Mouse (Mus musculus): ENCODE results near the gene Phlpp2. TPM values are rescaled to one million over a fixed set of nuclear protein-coding genes. Genes with fewer than 3 reads are reported as not detected.

Gene Phlpp2
- polyA plus RNA-seq, 1 experiment from 2014 or later: 2.3 TPM

DNA sequence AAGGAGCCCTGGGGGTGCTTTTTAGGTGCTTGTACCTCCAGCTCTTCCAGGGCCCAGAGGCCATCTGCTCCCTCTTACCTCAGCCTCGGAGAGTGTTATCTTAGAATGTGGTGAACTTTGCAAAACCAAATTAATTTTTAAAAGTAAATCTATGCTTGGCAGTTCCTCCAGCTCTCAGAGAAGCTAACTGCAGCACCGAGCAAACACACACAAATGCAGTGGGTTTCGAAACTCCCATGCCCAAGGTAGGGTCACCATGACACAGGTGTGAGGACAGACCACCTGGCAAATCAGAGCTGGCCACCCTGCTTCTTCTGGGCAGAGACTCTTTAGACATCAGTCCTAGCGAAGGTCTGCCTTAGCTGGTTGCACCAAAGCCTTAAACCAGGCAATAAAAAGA lies 104.6 kb downstream of the Phlpp2 start:
- WGBS: 70% methylated on average over 4 of the region's 4 CpGs
- H3K36me3 ChIP-seq: no peaks in the 10 kb centered on the region

GRCm38 (mm10) chr8:109979339-109979738 lies 111.0 kb downstream of the Phlpp2 start:
- ATAC-seq (ENCODE audit: borderline replicate concordance, extremely low read depth, low FRiP score, low TSS enrichment): no peak
- 55% methylated on average over 6 of the region's 6 CpGs for WGBS

More for the DNA sequence above, 104.6 kb downstream of the Phlpp2 start:
- Histone ChIP-seq H3K27me3 (peaks cover 23% of the 10 kb centered on the region), H3K9ac (no peak overlapping the region), H3K27ac (no peak overlapping the region), H3K4me1 (no peaks in the 10 kb centered on the region), H3K9me3 (no peaks in the 10 kb centered on the region), H3K4me2 (no peak overlapping the region), H3K4me3 (no peak overlapping the region)
- no peak for ATAC-seq (ENCODE audit: borderline replicate concordance, extremely low read depth, low FRiP score, low TSS enrichment)

DNA sequence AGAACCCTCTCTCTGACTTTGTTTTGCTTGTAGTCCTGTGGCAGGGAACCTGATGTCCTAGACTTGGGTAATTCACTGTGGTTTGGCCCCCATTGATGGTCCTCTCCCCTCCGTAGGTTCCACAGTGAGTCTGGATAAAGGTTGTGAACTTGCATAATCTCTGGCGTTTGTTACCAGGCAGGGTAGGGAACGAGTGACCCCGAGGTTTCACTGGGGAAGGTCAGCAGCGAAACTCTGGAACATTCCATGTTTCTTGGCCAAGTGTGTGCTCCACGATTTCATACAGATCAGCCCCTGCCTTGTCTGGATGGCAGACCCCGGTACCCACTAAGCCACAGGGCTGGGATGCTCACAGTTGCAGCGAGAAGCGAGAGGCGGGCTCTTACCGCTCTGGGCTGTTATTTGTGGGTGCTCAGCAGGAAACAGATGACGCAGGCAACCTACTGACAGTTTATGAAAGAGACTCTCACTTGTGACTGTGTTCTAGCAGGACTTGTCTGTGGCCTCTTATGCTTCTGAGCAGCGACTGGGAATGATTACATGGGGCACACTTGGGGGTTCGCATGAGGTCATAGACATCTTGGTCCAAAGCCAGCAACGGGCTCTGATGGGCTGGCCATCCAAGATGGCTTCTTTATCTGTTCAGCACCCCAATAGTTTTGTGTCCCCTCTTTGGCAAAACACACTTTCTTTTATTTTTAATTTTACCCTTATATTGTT lies 114.2 kb downstream of the Phlpp2 start:
- H3K27me3 ChIP-seq: no peaks in the 10 kb centered on the region

More at GRCm38 (mm10) chr8:109979339-109979738, 111.0 kb downstream of the Phlpp2 start:
- Histone ChIP-seq H3K36me3 (no peaks in the 10 kb centered on the region), H3K4me1 (no peaks in the 10 kb centered on the region), H3K4me2 (no peak overlapping the region), H3K4me3 (no peak overlapping the region), H3K27ac (no peak overlapping the region), H3K9ac (no peak overlapping the region), H3K9me3 (no peaks in the 10 kb centered on the region), H3K27me3 (no peaks in the 10 kb centered on the region)

GRCm38 (mm10) chr8:109983944-109984343 lies 115.6 kb downstream of the Phlpp2 start:
- H3K4me1 ChIP-seq: no peaks in the 10 kb centered on the region
- ATAC-seq (ENCODE audit: borderline replicate concordance, extremely low read depth, low FRiP score, low TSS enrichment): no peak
- H3K4me3 ChIP-seq: no peak overlapping the region
- WGBS: 22% methylated on average over 5 of the region's 5 CpGs
- H3K27ac ChIP-seq: no peak overlapping the region
- no peaks in the 10 kb centered on the region for H3K27me3 ChIP-seq
- H3K9ac ChIP-seq: no peak overlapping the region
- no peaks in the 10 kb centered on the region for H3K9me3 ChIP-seq
- H3K4me2 ChIP-seq: no peak overlapping the region
- H3K36me3 ChIP-seq: no peaks in the 10 kb centered on the region

More for the DNA sequence above, 114.2 kb downstream of the Phlpp2 start:
- Histone ChIP-seq H3K9me3 (no peaks in the 10 kb centered on the region), H3K4me3 (no peak overlapping the region), H3K27ac (no peak overlapping the region), H3K9ac (no peak overlapping the region), H3K4me2 (no peak overlapping the region), H3K4me1 (no peaks in the 10 kb centered on the region), H3K36me3 (no peaks in the 10 kb centered on the region)
- 73% methylated on average over 15 of the region's 15 CpGs for WGBS
- no peak for ATAC-seq (ENCODE audit: borderline replicate concordance, extremely low read depth, low FRiP score, low TSS enrichment)

GRCm38 (mm10) chr8:109986384-109986783 lies 118.0 kb downstream of the Phlpp2 start:
- Histone ChIP-seq H3K36me3 (no peaks in the 10 kb centered on the region), H3K4me3 (no peak overlapping the region), H3K27me3 (no peaks in the 10 kb centered on the region), H3K9me3 (no peaks in the 10 kb centered on the region), H3K4me2 (no peak overlapping the region), H3K9ac (no peak overlapping the region), H3K4me1 (no peaks in the 10 kb centered on the region), H3K27ac (no peak overlapping the region)
- no peak for ATAC-seq (ENCODE audit: borderline replicate concordance, extremely low read depth, low FRiP score, low TSS enrichment)
- WGBS: 49% methylated on average over 7 of the region's 7 CpGs

- no peak for ATAC-seq (ENCODE audit: borderline replicate concordance, extremely low read depth, low FRiP score, low TSS enrichment)
- H3K27ac ChIP-seq: no peak overlapping the region
- H3K9me3 ChIP-seq: no peaks in the 10 kb centered on the region
- H3K36me3 ChIP-seq: no peaks in the 10 kb centered on the region
- H3K4me3 ChIP-seq: no peak overlapping the region
- H3K4me2 ChIP-seq: no peak overlapping the region
- WGBS: 63% methylated on average over 7 of the region's 7 CpGs
- H3K9ac ChIP-seq: no peak overlapping the region
- H3K27me3 ChIP-seq: no peaks in the 10 kb centered on the region
- no peaks in the 10 kb centered on the region for H3K4me1 ChIP-seq
Measured at GRCm38 (mm10) chr8:109987776-109988175, 119.4 kb downstream of the Phlpp2 start.

GRCm38 (mm10) chr8:109989151-109989550 lies 120.8 kb downstream of the Phlpp2 start:
- no peak for ATAC-seq (ENCODE audit: borderline replicate concordance, extremely low read depth, low FRiP score, low TSS enrichment)
- no peaks in the 10 kb centered on the region for H3K4me1 ChIP-seq
- H3K4me3 ChIP-seq: no peak overlapping the region
- no peak overlapping the region for H3K27ac ChIP-seq
- no peaks in the 10 kb centered on the region for H3K27me3 ChIP-seq
- no peak overlapping the region for H3K4me2 ChIP-seq
- H3K36me3 ChIP-seq: no peaks in the 10 kb centered on the region
- no peak overlapping the region for H3K9ac ChIP-seq
- H3K9me3 ChIP-seq: no peaks in the 10 kb centered on the region
- WGBS: 87% methylated on average over 8 of the region's 8 CpGs

- H3K36me3 ChIP-seq: no peaks in the 10 kb centered on the region
- no peaks in the 10 kb centered on the region for H3K27me3 ChIP-seq
- H3K9me3 ChIP-seq: no peaks in the 10 kb centered on the region
- no peaks in the 10 kb centered on the region for H3K4me1 ChIP-seq
- H3K9ac ChIP-seq: no peak within 1 kb of the TSS
- no peak within 1 kb of the TSS for H3K4me2 ChIP-seq
- ATAC-seq (ENCODE audit: borderline replicate concordance, extremely low read depth, low FRiP score, low TSS enrichment): no peak
- H3K4me3 ChIP-seq: no peak within 1 kb of the TSS
- 71% methylated on average over 8 of the region's 8 CpGs for WGBS
- no peak within 1 kb of the TSS for H3K27ac ChIP-seq
Measured at GRCm38 (mm10) chr8:109990224-109990623, 121.9 kb downstream of the Phlpp2 start, which contains the start of gene Tat. Gene Tat, plus strand, starts transcription at chr8:109990437.

DNA sequence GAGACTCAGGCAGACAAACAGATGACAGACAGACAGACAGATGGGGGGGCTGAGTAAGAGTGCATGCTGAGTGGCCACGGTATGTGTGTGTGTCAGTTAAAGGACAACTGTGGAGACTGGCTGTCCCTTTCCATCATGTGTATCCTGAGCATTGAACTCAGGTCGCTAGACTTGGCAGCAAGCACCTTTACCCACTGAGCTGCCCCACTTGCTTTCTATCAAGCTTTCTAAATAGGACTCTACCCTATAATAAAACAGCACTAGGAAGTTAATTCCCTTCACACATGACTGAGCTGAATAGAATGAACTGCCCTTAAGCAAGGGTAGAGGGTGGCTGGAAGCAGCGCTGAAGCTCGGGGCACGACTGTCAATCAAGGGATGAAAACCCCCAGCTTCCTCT lies 123.8 kb downstream of the Phlpp2 start:
- Histone ChIP-seq H3K36me3 (no peaks in the 10 kb centered on the region), H3K27ac (no peak overlapping the region), H3K4me1 (no peaks in the 10 kb centered on the region), H3K9ac (no peak overlapping the region), H3K4me3 (no peak overlapping the region), H3K4me2 (no peak overlapping the region), H3K9me3 (no peaks in the 10 kb centered on the region), H3K27me3 (no peaks in the 10 kb centered on the region)
- WGBS: 75% methylated on average over 5 of the region's 5 CpGs
- no peak for ATAC-seq (ENCODE audit: borderline replicate concordance, extremely low read depth, low FRiP score, low TSS enrichment)

DNA sequence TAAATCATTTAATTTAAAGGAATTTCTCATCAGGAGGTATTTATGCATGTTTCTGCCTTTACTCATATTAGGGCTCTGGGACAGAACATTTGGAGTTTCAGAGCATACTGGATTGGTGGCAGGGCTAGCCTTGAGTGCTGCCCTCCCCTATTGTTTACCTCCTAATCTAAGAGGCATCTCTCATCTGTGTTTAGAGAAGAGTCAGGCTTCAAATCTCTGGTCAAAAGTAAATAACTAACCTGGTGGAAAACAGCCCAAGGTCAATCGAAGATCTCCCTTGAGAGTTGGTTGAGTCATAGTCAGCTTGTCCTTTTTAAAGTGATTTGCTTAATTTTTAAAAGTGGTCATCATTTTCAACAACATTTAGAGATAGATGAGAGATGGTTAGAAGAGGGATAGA lies 124.6 kb downstream of the Phlpp2 start:
- Histone ChIP-seq H3K27ac (no peak overlapping the region), H3K4me3 (no peak overlapping the region), H3K9ac (no peak overlapping the region), H3K4me2 (no peak overlapping the region), H3K27me3 (no peaks in the 10 kb centered on the region), H3K36me3 (no peaks in the 10 kb centered on the region), H3K9me3 (no peaks in the 10 kb centered on the region), H3K4me1 (no peaks in the 10 kb centered on the region)
- 44% methylated on average over 1 of the region's 1 CpGs for WGBS
- no peak for ATAC-seq (ENCODE audit: borderline replicate concordance, extremely low read depth, low FRiP score, low TSS enrichment)
